Mouse (Mus musculus) heart, adult 2 months (tissue): ENCODE measurements around the gene Slc25a10.
A peak's percentile ranks its signal among the peaks of the same experiment; 100 is the strongest.

Experiments used
- CTCF ChIP-seq: fragments of 200-600 bp; IDR thresholded peaks from 2 replicates; pipeline ENCODE4 v1.8.1; 2022; ENCODE audit warnings: antibody characterized with exemption, mild to moderate bottlenecking, moderate library complexity
- POLR2A ChIP-seq: fragments of 200-500 bp; IDR thresholded peaks from 2 replicates; pipeline ENCODE4 v1.6.1; 2011; ENCODE audit warnings: mild to moderate bottlenecking, low read depth, low read length, control low read depth; ENCODE audit not compliant: insufficient read depth

DNA sequence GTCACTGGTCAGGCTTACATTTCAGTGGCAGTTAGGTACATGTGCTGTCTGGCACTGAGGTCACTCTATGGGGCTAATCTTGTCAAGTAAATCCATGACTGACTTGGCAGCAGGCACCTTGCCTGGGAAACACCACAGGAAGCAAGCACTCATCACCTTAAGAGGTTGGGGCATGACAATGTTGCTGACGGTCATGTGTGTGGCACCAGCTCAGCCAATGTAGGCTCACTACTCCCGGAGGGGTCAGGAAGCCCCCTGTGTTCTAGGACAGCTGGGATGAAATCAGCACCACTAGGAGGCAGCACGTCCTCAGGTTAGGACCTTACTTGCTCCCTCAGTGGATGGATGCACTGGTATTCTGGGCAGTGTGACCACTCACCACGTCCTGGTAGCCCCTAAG is 50.3 kb downstream of the Slc25a10 start:
- peak; percentile 73 for TF ChIP-seq CTCF
- TF ChIP-seq POLR2A, result no peak
